Mouse (Mus musculus) testis, adult 2 months (tissue): ENCODE measurements around the gene Csrnp2.

Experiments used
- CTCF ChIP-seq: fragments of 200-500 bp; IDR thresholded peaks from 2 replicates; pipeline ENCODE4 v1.5.1; 2012; ENCODE audit warnings: low read depth, mild to moderate bottlenecking, inconsistent platforms, low read length, moderate library complexity; ENCODE audit not compliant: control insufficient read depth, insufficient read depth, insufficient replicate concordance
- POLR2A ChIP-seq: fragments of 200-500 bp; IDR thresholded peaks from 2 replicates; pipeline ENCODE4 v1.6.1; 2012; ENCODE audit warnings: low read depth, mild to moderate bottlenecking, inconsistent platforms, low read length, moderate library complexity; ENCODE audit not compliant: control insufficient read depth

DNA sequence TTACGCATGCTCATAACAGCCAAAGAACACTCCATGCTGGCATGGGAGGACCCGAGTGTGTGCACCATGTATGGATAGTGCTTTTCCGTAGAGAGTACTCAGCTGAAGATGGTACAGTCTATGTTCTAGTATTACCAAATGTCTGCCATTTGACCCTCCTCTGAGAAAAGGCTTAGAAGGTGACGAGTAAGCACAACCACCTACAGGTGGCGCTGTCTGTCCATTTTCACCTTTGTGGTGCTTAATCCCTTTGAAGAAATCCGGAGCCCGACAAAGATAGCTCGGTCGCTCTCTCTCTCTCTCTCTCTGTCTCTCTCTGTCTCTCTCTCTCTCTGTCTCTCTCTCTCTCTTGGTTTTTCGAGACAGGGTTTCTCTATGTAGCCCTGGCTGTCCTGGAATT is 37.2 kb downstream of the Csrnp2 start:
- TF ChIP-seq POLR2A: no peak
- no peak for TF ChIP-seq CTCF
